Mouse (Mus musculus) limb, embryonic 15.5 days (tissue): ENCODE results near the gene Arid1b. TPM values are rescaled to one million over a fixed set of nuclear protein-coding genes. Genes with fewer than 3 reads are reported as not detected.
A peak's percentile ranks its signal among the peaks of the same experiment; 100 is the strongest.

Source experiments
- ATAC-seq: fragments of 200-750 bp; cut with Nextera tagmentation; 2 replicates; pipeline ENCODE4 v1.8.0; 2017; ENCODE audit warnings: low read depth, moderate TSS enrichment; ENCODE audit not compliant: insufficient number of reproducible peaks, low FRiP score, low TSS enrichment
- H3K27ac ChIP-seq: fragments of 300-500 bp; sonication (generic); 2 replicates; pipeline ENCODE4 v1.5.1; 2015; ENCODE audit warnings: moderate library complexity, mild to moderate bottlenecking, inconsistent platforms
- H3K27me3 ChIP-seq: fragments of 300-500 bp; sonication (generic); 2 replicates; pipeline ENCODE4 v1.6.1; 2015; ENCODE audit warnings: inconsistent platforms
- H3K36me3 ChIP-seq: fragments of 300-500 bp; sonication (generic); 2 replicates; pipeline ENCODE4 v1.6.1; 2015; ENCODE audit warnings: inconsistent platforms
- H3K4me1 ChIP-seq: fragments of 300-500 bp; sonication (generic); 2 replicates; pipeline ENCODE4 v1.6.1; 2015; ENCODE audit warnings: inconsistent platforms
- H3K4me2 ChIP-seq: fragments of 300-500 bp; sonication (generic); 2 replicates; pipeline ENCODE4 v1.6.1; 2015; ENCODE audit warnings: mild to moderate bottlenecking, inconsistent platforms
- H3K4me3 ChIP-seq: fragments of 300-500 bp; sonication (generic); 2 replicates; pipeline ENCODE4 v1.5.1; 2015; ENCODE audit warnings: mild to moderate bottlenecking, inconsistent platforms
- H3K9ac ChIP-seq: fragments of 300-500 bp; sonication (generic); 2 replicates; pipeline ENCODE4 v1.6.1; 2015; ENCODE audit warnings: inconsistent platforms
- H3K9me3 ChIP-seq: fragments of 300-500 bp; sonication (generic); 2 replicates; pipeline ENCODE4 v1.6.1; 2016; ENCODE audit warnings: inconsistent platforms
- WGBS: fragments of 180-500 bp; shearing (Covaris S2); methylation state at CpG from one replicate; pipeline ENCODE4 v1.1.7; 2015; 5-methylcytosine and 5-hydroxymethylcytosine counted together
- polyA plus RNA-seq: library from polyadenylated mRNA; unstranded; fragments of >200 nt; fragmentation: Nextera tagmentation; extraction: Ambion mirVana; gene quantifications from 2 replicates; pipeline ENCODE4 v1.2.1, GENCODE M21; 2015

The Arid1b gene
- polyA plus RNA-seq, 1 experiment from 2014 or later = 11.4 TPM

GRCm38 (mm10) chr17:5310425-5310888, 316.3 kb downstream of the Arid1b start:
- peaks cover 34% of the 10 kb centered on the region for H3K36me3 ChIP-seq

GRCm38 (mm10) chr17:5311062-5311461, 316.9 kb downstream of the Arid1b start:
- 83% methylated on average over 7 of the region's 7 CpGs for WGBS
- no peak overlapping the region for H3K4me3 ChIP-seq
- peaks cover 32% of the 10 kb centered on the region for H3K36me3 ChIP-seq
- H3K9me3 ChIP-seq = no peaks in the 10 kb centered on the region
- H3K4me1 ChIP-seq = peaks cover 13% of the 10 kb centered on the region
- ATAC-seq = no peak
- no peak overlapping the region for H3K9ac ChIP-seq
- no peak overlapping the region for H3K4me2 ChIP-seq
- no peaks in the 10 kb centered on the region for H3K27me3 ChIP-seq
- no peak overlapping the region for H3K27ac ChIP-seq

More at GRCm38 (mm10) chr17:5310425-5310888, 316.3 kb downstream of the Arid1b start:
- H3K9ac ChIP-seq = no peak overlapping the region
- no peaks in the 10 kb centered on the region for H3K27me3 ChIP-seq
- ATAC-seq = no peak
- peaks cover 13% of the 10 kb centered on the region for H3K4me1 ChIP-seq
- no peak overlapping the region for H3K4me2 ChIP-seq
- peak overlapping the region; percentile 54; the same call in 1 of the 2 replicates for H3K27ac ChIP-seq
- WGBS = 50% methylated on average over 11 of the region's 11 CpGs
- H3K9me3 ChIP-seq = no peaks in the 10 kb centered on the region
- no peak overlapping the region for H3K4me3 ChIP-seq

GRCm38 (mm10) chr17:5312307-5312706, 318.2 kb downstream of the Arid1b start:
- Histone ChIP-seq H3K4me2 (no peak overlapping the region), H3K9me3 (no peaks in the 10 kb centered on the region), H3K4me1 (peaks cover 13% of the 10 kb centered on the region), H3K4me3 (no peak overlapping the region), H3K27me3 (no peaks in the 10 kb centered on the region), H3K36me3 (peaks cover 35% of the 10 kb centered on the region), H3K9ac (no peak overlapping the region), H3K27ac (no peak overlapping the region)
- no peak for ATAC-seq
- 94% methylated on average over 5 of the region's 5 CpGs for WGBS

GRCm38 (mm10) chr17:5314735-5315134, 320.6 kb downstream of the Arid1b start:
- H3K36me3 ChIP-seq = peaks cover 45% of the 10 kb centered on the region
- H3K27me3 ChIP-seq = no peaks in the 10 kb centered on the region
- H3K9me3 ChIP-seq = no peaks in the 10 kb centered on the region
- ATAC-seq = no peak
- no peak overlapping the region for H3K4me3 ChIP-seq
- peaks cover 8% of the 10 kb centered on the region for H3K4me1 ChIP-seq
- no peak overlapping the region for H3K27ac ChIP-seq
- WGBS = 66% methylated on average over 7 of the region's 7 CpGs
- H3K9ac ChIP-seq = no peak overlapping the region
- H3K4me2 ChIP-seq = no peak overlapping the region

GRCm38 (mm10) chr17:5316489-5316888, 322.4 kb downstream of the Arid1b start:
- WGBS = 82% methylated on average over 7 of the region's 7 CpGs
- ATAC-seq = no peak
- Histone ChIP-seq H3K9ac (no peak overlapping the region), H3K4me3 (no peak overlapping the region), H3K27me3 (no peaks in the 10 kb centered on the region), H3K27ac (no peak overlapping the region), H3K36me3 (peaks cover 60% of the 10 kb centered on the region), H3K9me3 (no peaks in the 10 kb centered on the region), H3K4me1 (no peaks in the 10 kb centered on the region), H3K4me2 (no peak overlapping the region)

- Histone ChIP-seq H3K36me3 (peaks cover 54% of the 10 kb centered on the region), H3K27me3 (no peaks in the 10 kb centered on the region), H3K9ac (no peak overlapping the region), H3K27ac (no peak overlapping the region), H3K4me3 (no peak overlapping the region), H3K4me1 (peaks cover 28% of the 10 kb centered on the region), H3K9me3 (no peaks in the 10 kb centered on the region), H3K4me2 (no peak overlapping the region)
- WGBS = 74% methylated on average over 8 of the region's 8 CpGs
- no peak for ATAC-seq
These were observed 327.6 kb downstream of the Arid1b start for GRCm38 (mm10) chr17:5321589-5322225.

- H3K4me3 ChIP-seq = no peak overlapping the region
- ATAC-seq = no peak
- H3K36me3 ChIP-seq = peaks cover 52% of the 10 kb centered on the region
- no peaks in the 10 kb centered on the region for H3K27me3 ChIP-seq
- no peak overlapping the region for H3K27ac ChIP-seq
- WGBS = 79% methylated on average over 9 of the region's 9 CpGs
- peaks cover 28% of the 10 kb centered on the region for H3K4me1 ChIP-seq
- no peak overlapping the region for H3K4me2 ChIP-seq
- no peaks in the 10 kb centered on the region for H3K9me3 ChIP-seq
- no peak overlapping the region for H3K9ac ChIP-seq
These were observed 328.5 kb downstream of the Arid1b start for GRCm38 (mm10) chr17:5322594-5322993.

- no peak overlapping the region for H3K4me3 ChIP-seq
- H3K9ac ChIP-seq = no peak overlapping the region
- H3K27ac ChIP-seq = peak overlapping the region; percentile 43; the same call in 1 of the 2 replicates
- H3K4me1 ChIP-seq = peaks cover 28% of the 10 kb centered on the region
- 36% methylated on average over 1 of the region's 1 CpGs for whole genome bisulfite sequencing
- H3K4me2 ChIP-seq = no peak overlapping the region
- no peak for ATAC-seq
- peaks cover 58% of the 10 kb centered on the region for H3K36me3 ChIP-seq
- H3K27me3 ChIP-seq = no peaks in the 10 kb centered on the region
- no peaks in the 10 kb centered on the region for H3K9me3 ChIP-seq
These were observed 329.6 kb downstream of the Arid1b start for GRCm38 (mm10) chr17:5323746-5324145.

GRCm38 (mm10) chr17:5324236-5324876, 330.2 kb downstream of the Arid1b start:
- Histone ChIP-seq H3K9ac (no peak overlapping the region), H3K36me3 (peaks cover 58% of the 10 kb centered on the region), H3K4me2 (no peak overlapping the region), H3K9me3 (no peaks in the 10 kb centered on the region), H3K4me3 (no peak overlapping the region), H3K4me1 (peaks cover 28% of the 10 kb centered on the region), H3K27ac (0 out of 2 replicates have a peak overlapping the region, but pooled peaks have one; percentile 11), H3K27me3 (no peaks in the 10 kb centered on the region)
- ATAC-seq = peak; percentile 61; the same call in 1 of the 2 replicates
- 20% methylated on average over 10 of the region's 10 CpGs for WGBS

GRCm38 (mm10) chr17:5326689-5327088, 332.6 kb downstream of the Arid1b start:
- Histone ChIP-seq H3K4me1 (peaks cover 28% of the 10 kb centered on the region), H3K27ac (no peak overlapping the region), H3K4me3 (no peak overlapping the region), H3K36me3 (peaks cover 60% of the 10 kb centered on the region), H3K9ac (no peak overlapping the region), H3K27me3 (no peaks in the 10 kb centered on the region), H3K9me3 (no peaks in the 10 kb centered on the region), H3K4me2 (no peak overlapping the region)
- ATAC-seq = no peak
- 73% methylated on average over 7 of the region's 7 CpGs for WGBS

- peaks cover 60% of the 10 kb centered on the region for H3K36me3 ChIP-seq
- WGBS = 81% methylated on average over 12 of the region's 12 CpGs
- H3K4me3 ChIP-seq = no peak overlapping the region
- H3K9me3 ChIP-seq = no peaks in the 10 kb centered on the region
- H3K4me1 ChIP-seq = peaks cover 28% of the 10 kb centered on the region
- no peak overlapping the region for H3K4me2 ChIP-seq
- no peak overlapping the region for H3K27ac ChIP-seq
- no peak for ATAC-seq
- no peaks in the 10 kb centered on the region for H3K27me3 ChIP-seq
- H3K9ac ChIP-seq = no peak overlapping the region
These were observed 333.5 kb downstream of the Arid1b start for GRCm38 (mm10) chr17:5327480-5328180.

- Histone ChIP-seq H3K27me3 (no peaks in the 10 kb centered on the region), H3K4me1 (peaks cover 15% of the 10 kb centered on the region), H3K36me3 (peaks cover 68% of the 10 kb centered on the region), H3K9me3 (no peaks in the 10 kb centered on the region), H3K27ac (no peak overlapping the region), H3K9ac (no peak overlapping the region), H3K4me3 (no peak overlapping the region), H3K4me2 (no peak overlapping the region)
- ATAC-seq = no peak
- WGBS = 86% methylated on average over 4 of the region's 4 CpGs
These were observed 335.3 kb downstream of the Arid1b start for GRCm38 (mm10) chr17:5329478-5329877.
